Comparison of ENCODE assay signal across 9 mouse cellular contexts in the genomic region with DNA sequence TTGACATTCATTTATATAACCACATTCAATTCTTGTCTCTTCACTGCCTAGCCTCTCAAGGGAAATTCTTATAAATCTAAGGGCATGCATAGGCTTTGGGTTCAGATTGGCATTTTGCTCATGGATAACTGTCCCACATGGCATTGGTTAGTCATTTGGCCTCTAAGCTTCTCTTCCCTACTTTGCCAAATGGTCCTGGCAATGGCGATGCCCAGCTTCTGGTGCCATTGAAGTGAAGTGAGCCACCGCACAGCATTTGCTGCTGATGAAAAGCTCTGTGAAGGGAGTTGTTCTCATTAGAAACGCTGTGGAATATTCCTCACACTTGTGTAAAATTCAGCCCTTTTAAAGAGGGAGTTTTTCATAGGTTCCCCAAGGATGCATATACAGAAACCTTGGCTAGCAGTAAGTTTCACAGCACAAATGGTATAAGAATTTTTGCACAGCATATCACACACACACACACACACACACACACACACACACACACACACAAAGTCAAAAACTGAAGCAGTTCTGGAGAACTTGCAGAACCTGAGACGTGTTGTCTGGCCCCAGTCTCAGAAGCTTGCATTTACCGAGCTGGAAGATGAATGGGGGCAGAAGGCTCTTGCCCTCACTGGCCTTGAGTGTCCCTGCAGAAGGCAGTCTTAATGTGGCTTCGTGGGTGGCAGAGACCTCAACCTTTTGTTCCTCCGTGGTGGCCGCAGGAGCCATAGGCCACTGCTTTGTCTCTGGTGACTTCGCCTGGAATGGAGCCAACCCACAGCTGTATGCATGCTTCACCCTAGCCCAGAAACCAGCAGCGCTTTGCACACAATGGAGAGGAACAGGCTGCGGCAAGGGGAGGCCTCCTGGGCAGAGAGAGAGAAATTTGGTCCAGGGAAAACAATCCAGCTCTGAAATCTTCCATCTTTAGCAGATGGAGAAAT. TPM values are rescaled to one million over a fixed set of nuclear protein-coding genes. Genes with fewer than 3 reads are reported as not detected.
DNase-seq lines count a peak whose midpoint lies in the region; ATAC-seq and TF ChIP-seq lines count a peak whose summit lies in the region.
"Had no signal": no experiment of that assay in that cellular context is flagged by ENCODE, and none has a peak within 500 bp of the region (broad histone marks: within the 10 kb centered on the region; RNA-seq: fewer than 3 reads in every experiment).

No protein-coding gene starts in this region.

- H3K9me3 ChIP-seq in midbrain, embryonic 10.5 days (replicated peaks): no peaks in the 10 kb centered on the region
- no peaks in the 10 kb centered on the region for H3K9me3 ChIP-seq in midbrain, embryonic 16.5 days (replicated peaks; ENCODE audit: control insufficient read depth, low read length, poor library complexity, severe bottlenecking)
- H3K9me3 ChIP-seq in hindbrain, embryonic 12.5 days (replicated peaks): no peaks in the 10 kb centered on the region
- no peaks in the 10 kb centered on the region for H3K9me3 ChIP-seq in lung, postnatal 0 days (ENCODE audit: low read length)
- no peaks in the 10 kb centered on the region for H3K9me3 ChIP-seq in stomach, embryonic 16.5 days (replicated peaks; ENCODE audit: control insufficient read depth, low read length)

- no peak overlapping the region for H3K4me2 ChIP-seq in midbrain, embryonic 16.5 days (ENCODE audit: low read length)
- 0 out of 2 replicates have a peak overlapping the region, but pooled peaks have one; percentile 1 for H3K4me2 ChIP-seq in hindbrain, embryonic 12.5 days (replicated peaks)
- H3K4me2 ChIP-seq in lung, postnatal 0 days (replicated peaks; ENCODE audit: low read depth, low read length): no peak overlapping the region
- H3K4me2 ChIP-seq in stomach, embryonic 16.5 days (ENCODE audit: low read depth, low read length): no peak overlapping the region

- peak; percentile 70 for DNase-seq in midbrain, embryonic 10.5 days (ENCODE audit: low spot score)
- peak; percentile 73 for DNase-seq in embryo, embryonic 10.5 days (ENCODE audit: low spot score)
- DNase-seq in lung, postnatal 0 days (ENCODE audit: low spot score): peak; percentile 58
- no peak for DNase-seq in right cerebral cortex, adult 18-20 months

- peak overlapping the region; percentile 77 for H3K27ac ChIP-seq in midbrain, embryonic 10.5 days (replicated peaks)
- no peak overlapping the region for H3K27ac ChIP-seq in midbrain, embryonic 16.5 days (ENCODE audit: low read length)
- H3K27ac ChIP-seq in hindbrain, embryonic 12.5 days: no peak overlapping the region
- H3K27ac ChIP-seq in lung, postnatal 0 days (ENCODE audit: low read length): peak overlapping the region; percentile 47; the same call in 1 of the 2 replicates
- peak overlapping the region; percentile 14 for H3K27ac ChIP-seq in stomach, embryonic 16.5 days (ENCODE audit: low read length)
- H3K27ac ChIP-seq: left cerebral cortex, adult 2 months had no signal

- peaks cover 27% of the 10 kb centered on the region for H3K4me1 ChIP-seq in midbrain, embryonic 10.5 days
- peaks cover 7% of the 10 kb centered on the region; the same call in 1 of the 2 replicates for H3K4me1 ChIP-seq in midbrain, embryonic 16.5 days (ENCODE audit: control insufficient read depth, insufficient read depth, low read length)
- peaks cover 20% of the 10 kb centered on the region for H3K4me1 ChIP-seq in hindbrain, embryonic 12.5 days
- H3K4me1 ChIP-seq in lung, postnatal 0 days (ENCODE audit: insufficient read depth, low read depth, low read length): no peaks in the 10 kb centered on the region
- H3K4me1 ChIP-seq in stomach, embryonic 16.5 days (ENCODE audit: control insufficient read depth, insufficient read depth, low read length): peaks cover 12% of the 10 kb centered on the region

- peaks cover 14% of the 10 kb centered on the region for H3K27me3 ChIP-seq in midbrain, embryonic 10.5 days (ENCODE audit: low read depth, poor library complexity, severe bottlenecking)
- H3K27me3 ChIP-seq in midbrain, embryonic 16.5 days (ENCODE audit: control insufficient read depth, insufficient read depth, low read depth, low read length): no peaks in the 10 kb centered on the region
- no peaks in the 10 kb centered on the region for H3K27me3 ChIP-seq in hindbrain, embryonic 12.5 days
- no peaks in the 10 kb centered on the region for H3K27me3 ChIP-seq in lung, postnatal 0 days (replicated peaks; ENCODE audit: insufficient read depth, low read length)
- no peaks in the 10 kb centered on the region for H3K27me3 ChIP-seq in stomach, embryonic 16.5 days (ENCODE audit: control insufficient read depth, insufficient read depth, low read length)

- no peak for TF ChIP-seq EP300 in lung, postnatal 0 days (IDR thresholded peaks at IDR 0.05)

- H3K36me3 ChIP-seq in midbrain, embryonic 10.5 days: no peaks in the 10 kb centered on the region
- H3K36me3 ChIP-seq in midbrain, embryonic 16.5 days (ENCODE audit: control insufficient read depth, insufficient read depth, low read length): no peaks in the 10 kb centered on the region
- H3K36me3 ChIP-seq in hindbrain, embryonic 12.5 days: no peaks in the 10 kb centered on the region
- H3K36me3 ChIP-seq in lung, postnatal 0 days (ENCODE audit: insufficient read depth, low read length): no peaks in the 10 kb centered on the region
- H3K36me3 ChIP-seq in stomach, embryonic 16.5 days (ENCODE audit: control insufficient read depth, insufficient read depth, low read length): no peaks in the 10 kb centered on the region

- 28% methylated on average over 11 of the region's 11 CpGs for WGBS in midbrain, embryonic 10.5 days
- WGBS in midbrain, embryonic 16.5 days: 26% methylated on average over 11 of the region's 11 CpGs
- WGBS in hindbrain, embryonic 12.5 days: 28% methylated on average over 11 of the region's 11 CpGs
- 40% methylated on average over 11 of the region's 11 CpGs for WGBS in lung, postnatal 0 days
- 41% methylated on average over 11 of the region's 11 CpGs for WGBS in stomach, embryonic 16.5 days

- ATAC-seq in midbrain, embryonic 16.5 days: no peak
- peak; percentile 68 for ATAC-seq in hindbrain, embryonic 12.5 days (ENCODE audit: low FRiP score)
- peak; percentile 53; the same call in 1 of the 2 replicates for ATAC-seq in lung, postnatal 0 days
- peak; percentile 66; the same call in 1 of the 2 replicates for ATAC-seq in stomach, embryonic 16.5 days (ENCODE audit: insufficient read depth, low FRiP score)
- no peak for ATAC-seq in monocyte, adult 5-6 weeks (replicated peaks; ENCODE audit: insufficient number of reproducible peaks, low FRiP score, low TSS enrichment, poor library complexity, severe bottlenecking)

- H3K9ac ChIP-seq in midbrain, embryonic 16.5 days (ENCODE audit: low read depth, low read length): no peak overlapping the region
- H3K9ac ChIP-seq in hindbrain, embryonic 12.5 days: no peak overlapping the region
- H3K9ac ChIP-seq in lung, postnatal 0 days (replicated peaks; ENCODE audit: low read depth): no peak overlapping the region
- H3K9ac ChIP-seq in stomach, embryonic 16.5 days (ENCODE audit: low read length): no peak overlapping the region

- H3K4me3 ChIP-seq in midbrain, embryonic 10.5 days: no peak overlapping the region
- H3K4me3 ChIP-seq in midbrain, embryonic 16.5 days (ENCODE audit: low read depth, low read length): no peak overlapping the region
- H3K4me3 ChIP-seq in hindbrain, embryonic 12.5 days: no peak overlapping the region
- no peak overlapping the region for H3K4me3 ChIP-seq in lung, postnatal 0 days (ENCODE audit: low read depth, low read length)
- no peak overlapping the region for H3K4me3 ChIP-seq in stomach, embryonic 16.5 days (replicated peaks; ENCODE audit: low read length)
- H3K4me3 ChIP-seq: left cerebral cortex, adult 2 months had no signal

- no peak for TF ChIP-seq CTCF in lung, postnatal 0 days (IDR thresholded peaks at IDR 0.05)

RNA-seq across cellular contexts. Expression of gene Olfml3, which starts 21.8 kb away (rescaled TPM):
- 9.9 TPM in 2 replicates for polyA plus RNA-seq in midbrain, embryonic 10.5 days (2016; fragmentation: Nextera tagmentation; extraction: Ambion mirVana)
- 4.6 and 5.3 TPM in 2 replicates for polyA plus RNA-seq in midbrain, embryonic 16.5 days (2015; fragmentation: Nextera tagmentation; extraction: Ambion mirVana)
- polyA plus RNA-seq in hindbrain, embryonic 12.5 days (2016; fragmentation: Nextera tagmentation; extraction: Ambion mirVana): 16.9 and 18.3 TPM in 2 replicates
- polyA plus RNA-seq in lung, postnatal 0 days (2015; fragmentation: Nextera tagmentation; extraction: Ambion mirVana): 98.3 and 105 TPM in 2 replicates
- polyA plus RNA-seq in stomach, embryonic 16.5 days (2015; fragmentation: Nextera tagmentation; extraction: Ambion mirVana): 51.8 and 57.3 TPM in 2 replicates
- total RNA-seq in monocyte, adult 5-6 weeks (2017): 0.10 to 0.78 TPM (median 0.32 TPM) in 3 replicates

RNA-seq across cellular contexts. Expression of gene Gm10964, which starts 23.1 kb away (rescaled TPM):
- polyA plus RNA-seq in midbrain, embryonic 10.5 days (2016; fragmentation: Nextera tagmentation; extraction: Ambion mirVana): not detected in 2 replicates
- not detected in 2 replicates for polyA plus RNA-seq in midbrain, embryonic 16.5 days (2015; fragmentation: Nextera tagmentation; extraction: Ambion mirVana)
- polyA plus RNA-seq in hindbrain, embryonic 12.5 days (2016; fragmentation: Nextera tagmentation; extraction: Ambion mirVana): not detected in 2 replicates
- not detected in 2 replicates for polyA plus RNA-seq in lung, postnatal 0 days (2015; fragmentation: Nextera tagmentation; extraction: Ambion mirVana)
- not detected in 2 replicates for polyA plus RNA-seq in stomach, embryonic 16.5 days (2015; fragmentation: Nextera tagmentation; extraction: Ambion mirVana)
- not detected in 3 replicates for total RNA-seq in monocyte, adult 5-6 weeks (2017)
- total RNA-seq: left cerebral cortex, adult 2 months had no signal

Comparison
In these comparisons a context has a peak if more than half of its experiments do, and no peak if none do; other contexts are left out.
1. H3K27ac ChIP-seq: peak in midbrain, embryonic 10.5 days (single experiment), lung, postnatal 0 days (single experiment) and stomach, embryonic 16.5 days (single experiment); none in midbrain, embryonic 16.5 days (single experiment) and hindbrain, embryonic 12.5 days (single experiment).
2. ATAC-seq: peak in hindbrain, embryonic 12.5 days (single experiment), lung, postnatal 0 days (single experiment) and stomach, embryonic 16.5 days (single experiment); none in midbrain, embryonic 16.5 days (single experiment) and monocyte, adult 5-6 weeks (single experiment).